Mouse (Mus musculus) A20 (cell line): ENCODE data around the gene Hbq1b.

Experiments
- DNase-seq: peaks from one replicate; pipeline ENCODE4 v3.0.0-alpha.2; 2011; ENCODE audit warnings: low read depth, low spot score

The Hbq1b gene

DNA sequence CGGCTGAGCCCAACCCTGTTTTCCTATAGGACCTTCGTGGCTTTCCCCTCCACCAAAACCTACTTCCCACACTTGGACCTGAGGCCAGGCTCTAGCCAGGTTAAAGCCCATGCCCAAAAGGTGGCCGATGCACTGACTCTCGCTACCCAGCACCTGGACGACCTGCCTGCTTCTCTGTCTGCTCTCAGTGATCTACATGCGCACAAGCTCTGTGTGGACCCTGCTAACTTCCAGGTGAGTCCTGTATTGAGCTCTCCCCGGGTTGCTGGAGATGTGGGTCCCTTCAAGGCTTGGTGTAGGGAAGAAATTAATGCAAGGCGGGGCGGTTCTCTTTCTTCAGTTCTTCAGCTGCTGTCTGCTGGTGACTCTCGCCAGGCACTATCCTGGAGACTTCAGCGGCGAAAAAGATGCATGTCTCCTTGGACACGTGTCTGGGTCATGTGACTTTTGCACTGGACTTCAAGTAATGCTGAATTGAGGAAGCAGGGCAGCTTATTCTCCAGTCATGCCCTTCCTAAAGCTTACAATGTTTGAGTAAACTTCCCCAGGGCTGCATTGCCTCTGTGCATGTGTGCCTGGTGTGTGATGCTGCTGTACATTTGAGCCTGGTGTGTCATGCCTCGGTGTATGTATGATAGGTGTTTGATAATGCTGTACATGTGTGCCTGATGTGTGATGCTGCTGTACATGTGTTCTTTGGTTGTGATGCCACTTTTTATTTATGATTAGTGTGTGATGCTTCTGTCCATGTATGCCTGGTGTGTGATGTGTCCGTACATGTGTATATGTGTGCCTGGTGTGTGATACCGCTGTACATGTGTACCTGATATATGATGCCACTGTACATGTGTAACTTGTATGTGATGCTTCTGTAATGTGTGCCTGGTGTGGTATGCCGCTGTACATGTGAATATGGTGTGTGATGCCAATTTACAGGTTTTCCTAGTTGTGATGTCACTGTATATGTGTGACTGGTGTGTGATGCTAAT lies 13.8 kb downstream of the Hbq1b start:
- DNase-seq: no peak

GRCm38 (mm10) chr11:32301506-32301905 lies 14.7 kb downstream of the Hbq1b start:
- no peak for DNase-seq

DNA sequence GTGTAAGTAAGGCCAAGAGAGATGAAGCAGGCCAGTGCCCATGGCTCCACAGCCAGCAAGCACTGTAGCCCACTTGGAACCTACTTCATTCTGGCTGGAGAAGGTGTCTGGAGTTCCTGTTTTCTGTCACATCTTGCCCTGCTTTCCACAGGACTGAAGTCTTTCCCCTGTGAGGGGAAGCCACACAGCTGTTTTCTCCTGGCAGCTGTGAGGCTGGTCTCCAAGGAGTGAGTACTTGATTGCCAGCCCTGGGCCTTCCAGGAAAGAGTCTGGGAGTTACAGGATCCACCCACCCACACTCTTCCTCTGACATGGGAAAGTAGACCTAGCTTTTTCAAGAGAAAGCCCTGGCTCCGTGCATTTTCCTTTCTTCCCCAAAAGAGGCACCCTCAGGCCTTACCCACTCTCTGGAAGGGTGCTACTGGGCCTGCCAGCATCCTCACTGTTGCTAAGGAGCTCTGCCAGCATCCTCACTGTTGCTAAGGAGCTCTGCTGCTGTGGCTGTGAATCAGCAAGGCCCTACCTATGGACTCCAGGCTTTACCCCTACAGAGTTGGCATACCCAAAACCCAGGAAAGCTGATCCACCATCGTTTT lies 16.2 kb downstream of the Hbq1b start:
- no peak for DNase-seq

- DNase-seq: no peak
Measured at GRCm38 (mm10) chr11:32303455-32303854, 16.7 kb downstream of the Hbq1b start.

- no peak for DNase-seq
Measured at GRCm38 (mm10) chr11:32307006-32307405, 20.2 kb downstream of the Hbq1b start.

DNA sequence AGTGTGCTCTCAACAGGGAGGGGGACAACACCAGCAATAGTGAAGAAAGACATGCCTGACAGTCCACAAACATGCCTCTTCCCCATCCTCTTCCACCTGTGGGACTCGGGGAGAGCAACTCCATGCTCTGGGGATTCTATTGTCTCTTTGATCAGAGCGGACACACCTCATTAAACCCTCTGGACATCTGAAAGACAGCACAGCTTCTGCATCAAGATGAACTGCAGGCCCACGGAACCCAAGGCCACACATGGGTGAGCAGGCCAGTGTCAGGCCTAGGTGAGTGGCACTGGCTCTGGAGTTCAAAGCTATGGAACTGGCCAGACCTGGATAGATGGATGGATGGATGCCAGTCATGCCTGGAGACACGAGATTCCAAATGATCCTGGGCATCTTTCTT lies 22.7 kb downstream of the Hbq1b start:
- no peak for DNase-seq

DNA sequence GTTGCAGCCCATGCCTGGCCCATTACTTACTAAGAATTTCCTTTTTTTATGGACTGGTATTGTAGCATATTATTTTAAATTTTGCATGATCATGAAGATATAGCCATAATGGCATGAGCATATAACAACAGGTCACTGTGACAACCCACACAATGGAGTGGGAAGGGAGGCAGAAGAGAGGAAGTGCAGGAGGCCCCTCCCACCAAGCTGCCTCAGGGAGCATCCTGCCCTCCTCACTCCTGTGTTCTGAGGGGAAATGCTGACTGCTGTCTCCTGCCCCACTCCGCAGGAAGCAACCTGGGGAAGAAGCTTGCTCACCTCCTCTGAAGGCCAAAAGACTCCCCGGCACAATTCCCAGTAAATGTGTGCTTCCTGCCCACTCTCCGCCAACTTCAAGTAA lies 23.2 kb downstream of the Hbq1b start:
- no peak for DNase-seq

GRCm38 (mm10) chr11:32316009-32316408 lies 29.2 kb downstream of the Hbq1b start:
- DNase-seq: no peak

DNA sequence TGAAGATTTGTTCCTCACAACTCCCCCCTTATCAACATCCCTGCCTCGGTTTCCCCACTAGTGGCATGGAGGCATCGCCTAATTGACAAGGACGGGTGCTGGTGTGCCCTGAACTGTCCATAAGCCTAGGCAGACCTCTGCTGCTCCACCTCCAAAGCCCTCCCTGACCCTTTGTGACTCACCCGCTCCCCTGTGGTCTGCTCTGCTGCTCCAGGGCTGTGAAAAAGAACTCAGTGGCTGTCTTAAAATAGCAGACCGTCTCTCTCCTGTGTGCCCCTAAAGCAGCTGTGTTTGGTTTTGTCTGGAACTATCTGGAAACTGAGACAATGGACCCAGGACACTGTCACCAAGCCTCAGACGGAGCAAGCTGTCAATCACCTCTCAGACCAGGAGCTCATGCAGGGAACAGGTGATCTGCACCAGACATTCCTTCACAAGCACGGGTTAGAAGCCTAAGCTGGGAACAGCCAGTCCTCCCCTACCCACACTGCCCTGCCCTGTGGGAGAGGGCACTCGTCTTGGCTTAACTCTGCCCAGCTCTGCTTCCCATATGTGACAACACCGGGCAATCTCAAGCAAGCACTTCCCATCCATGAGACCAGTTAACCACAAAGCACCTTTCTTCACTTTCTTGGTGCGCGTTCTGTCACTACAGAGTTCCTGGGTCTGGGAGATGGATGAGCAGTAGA lies 33.9 kb downstream of the Hbq1b start:
- no peak for DNase-seq

DNA sequence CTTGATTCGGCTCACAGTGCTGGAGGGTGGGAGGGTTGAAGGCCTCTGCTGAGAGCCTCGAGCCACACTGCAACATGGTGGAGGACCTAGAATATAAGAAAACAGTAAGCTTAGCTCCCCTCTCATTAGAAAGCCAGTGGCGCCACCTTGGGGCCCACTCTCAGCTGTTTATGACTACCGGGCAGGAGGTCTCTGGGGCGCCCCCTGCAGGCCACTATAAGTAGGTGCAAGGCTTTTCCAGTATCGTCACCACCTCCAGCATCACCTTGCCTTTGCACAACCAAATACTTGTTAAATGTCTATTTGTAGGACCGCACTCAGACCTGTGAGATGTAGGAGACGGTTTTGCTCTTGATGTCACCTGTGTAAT lies 34.4 kb downstream of the Hbq1b start:
- peak; percentile 83 for DNase-seq

DNA sequence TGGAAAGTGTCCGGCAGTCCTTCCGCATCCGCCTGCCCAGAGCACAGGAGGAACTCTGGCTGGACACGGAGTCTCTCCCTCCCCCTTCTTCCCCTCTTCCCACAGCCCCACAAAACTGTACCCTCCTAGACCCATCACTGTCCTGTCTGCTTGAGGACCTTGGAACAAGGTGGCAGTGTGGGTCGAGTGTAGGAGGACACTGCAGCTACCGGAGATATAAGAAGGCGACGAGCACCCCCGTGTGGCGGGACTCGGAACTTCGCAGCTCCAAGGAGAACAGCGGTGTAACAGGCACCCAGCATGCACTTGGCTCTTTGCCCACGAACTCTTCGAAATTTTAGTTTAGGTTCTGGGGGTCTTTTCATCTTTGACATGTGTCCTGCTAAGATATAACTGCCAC lies 37.8 kb downstream of the Hbq1b start:
- peak; percentile 85 for DNase-seq

- DNase-seq: no peak
Measured at GRCm38 (mm10) chr11:32331075-32331474, 44.3 kb downstream of the Hbq1b start.

DNA sequence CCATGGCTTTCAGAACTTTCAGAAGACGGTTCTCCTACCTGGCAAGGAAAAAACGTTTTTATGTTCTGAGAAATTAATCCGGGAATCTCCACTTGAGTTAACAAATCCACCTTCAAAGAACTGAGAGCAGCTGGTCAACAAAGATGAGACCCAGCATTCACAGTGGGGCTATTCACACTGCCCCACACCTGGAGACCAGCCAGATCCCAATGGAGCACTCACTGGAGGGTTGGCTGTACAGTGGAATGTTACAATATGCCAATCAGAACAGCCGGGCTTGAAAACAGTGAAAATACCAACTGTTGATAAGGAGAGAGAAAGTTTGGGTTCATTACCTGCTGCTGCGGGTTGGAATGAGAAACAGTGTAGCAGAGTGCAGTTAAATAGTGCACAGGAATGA lies 45.1 kb downstream of the Hbq1b start:
- DNase-seq: no peak

- DNase-seq: no peak
Measured at GRCm38 (mm10) chr11:32333235-32333634, 46.5 kb downstream of the Hbq1b start.

- no peak for DNase-seq
Measured at GRCm38 (mm10) chr11:32336435-32336907, 49.7 kb downstream of the Hbq1b start.
